Mouse (Mus musculus): ENCODE results near the gene Dip2c.

Dip2c gene

DNA sequence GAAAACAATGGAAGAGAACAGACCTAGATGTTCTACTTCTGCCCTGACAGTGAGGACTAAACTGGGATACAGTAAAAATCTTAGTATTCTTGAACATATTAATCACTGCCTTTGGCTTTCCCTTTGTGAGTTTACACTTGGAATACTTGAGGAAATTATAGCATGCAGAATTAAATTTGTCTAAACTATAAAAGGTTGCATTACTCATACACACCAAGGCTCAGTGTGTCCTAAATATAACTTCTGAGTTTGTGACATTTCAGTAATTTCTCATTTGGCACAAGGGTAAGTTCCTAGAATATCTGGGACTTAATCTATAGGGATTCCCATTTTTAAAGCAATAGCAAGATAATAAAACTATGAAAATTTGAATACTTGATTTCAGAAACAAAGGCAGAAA is 262.2 kb downstream of the Dip2c start:
- no peak for DNase-seq (ENCODE audit: low spot score)

GRCm38 (mm10) chr13:9547698-9548344 is 271.5 kb downstream of the Dip2c start:
- no peak for DNase-seq (ENCODE audit: low spot score)

DNA sequence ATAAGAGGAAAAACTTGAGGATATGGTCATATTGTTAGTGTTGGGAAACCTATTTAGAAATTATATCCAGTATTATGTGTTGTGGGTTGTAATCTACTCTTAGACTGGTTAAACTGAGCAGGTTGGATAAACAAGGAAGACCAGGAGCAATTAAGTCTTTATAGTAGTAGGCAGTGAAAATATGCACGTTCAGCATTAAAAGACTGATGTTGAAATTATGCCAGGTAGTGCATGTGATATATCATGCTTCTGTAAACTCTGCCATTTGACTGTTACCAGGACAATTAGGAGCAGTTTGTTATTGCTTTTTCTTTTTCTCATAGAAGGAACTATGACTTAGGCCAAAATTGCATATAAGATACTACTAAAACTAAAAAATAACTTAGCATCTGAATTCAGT is 285.8 kb downstream of the Dip2c start:
- DNase-seq (ENCODE audit: low spot score): no peak

DNA sequence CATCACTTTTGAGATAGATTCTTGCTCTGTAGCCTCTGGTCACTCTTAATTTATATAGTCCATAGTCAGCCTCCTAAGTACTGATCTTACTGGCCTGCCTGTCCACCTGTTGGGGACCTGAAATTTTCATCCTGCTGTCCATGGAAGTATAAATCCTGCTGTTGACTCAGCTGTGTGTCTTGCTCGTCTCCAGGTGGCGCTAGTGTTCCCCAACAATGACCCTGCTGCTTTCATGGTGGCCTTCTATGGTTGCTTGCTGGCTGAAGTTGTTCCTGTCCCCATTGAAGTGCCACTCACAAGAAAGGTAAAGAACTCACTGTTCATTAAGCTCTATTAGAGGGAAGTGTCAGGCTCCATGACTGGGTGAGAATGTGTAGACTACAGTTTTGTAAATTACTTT is 286.6 kb downstream of the Dip2c start:
- DNase-seq (ENCODE audit: low spot score): peak; percentile 66

- no peak for DNase-seq (ENCODE audit: low spot score)
Observed at GRCm38 (mm10) chr13:9568852-9569251, 292.5 kb downstream of the Dip2c start.

GRCm38 (mm10) chr13:9576686-9577085 is 300.4 kb downstream of the Dip2c start:
- DNase-seq (ENCODE audit: low spot score): no peak

DNA sequence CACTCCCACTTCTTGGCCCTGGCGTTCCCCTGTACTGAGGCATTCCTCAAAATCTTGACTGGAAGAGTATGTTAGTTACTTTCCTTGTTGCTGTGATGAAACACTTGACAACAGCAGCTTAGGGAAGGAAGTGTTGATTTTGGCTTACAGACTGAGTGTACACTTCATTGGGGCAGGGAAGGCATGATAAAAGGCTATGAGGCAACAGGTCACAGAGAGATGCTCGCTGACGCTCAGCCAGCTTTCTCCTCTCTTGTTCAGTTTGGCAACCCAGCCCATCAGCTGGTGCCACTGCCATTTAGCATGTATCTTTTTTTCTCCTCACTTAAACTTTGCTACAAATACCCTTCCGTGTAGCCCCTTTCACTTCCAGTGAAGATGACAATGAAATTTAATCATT is 302.1 kb downstream of the Dip2c start:
- DNase-seq (ENCODE audit: low spot score): peak; percentile 75

DNA sequence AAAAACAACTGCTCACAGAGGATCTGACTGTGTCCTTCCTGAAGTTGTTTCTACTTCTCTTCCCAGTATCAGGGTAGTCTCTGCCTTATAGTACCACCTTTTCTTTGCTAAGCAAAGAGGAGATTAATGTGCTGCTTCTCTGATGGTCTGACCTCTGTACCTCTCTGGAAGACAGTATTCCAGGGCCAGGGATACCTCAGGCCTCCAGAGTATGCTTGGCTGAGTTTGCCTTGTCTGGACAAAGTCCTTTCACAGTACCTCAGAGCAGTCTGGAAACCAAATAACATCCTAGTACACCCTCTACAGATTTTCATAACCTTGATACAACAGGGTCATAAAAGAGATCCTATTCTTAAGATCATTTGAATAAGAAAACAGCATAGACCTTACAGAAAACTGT is 305.5 kb downstream of the Dip2c start:
- no peak for DNase-seq (ENCODE audit: low spot score)

- DNase-seq (ENCODE audit: low spot score): no peak
Observed at GRCm38 (mm10) chr13:9583579-9583978, 307.3 kb downstream of the Dip2c start.

DNA sequence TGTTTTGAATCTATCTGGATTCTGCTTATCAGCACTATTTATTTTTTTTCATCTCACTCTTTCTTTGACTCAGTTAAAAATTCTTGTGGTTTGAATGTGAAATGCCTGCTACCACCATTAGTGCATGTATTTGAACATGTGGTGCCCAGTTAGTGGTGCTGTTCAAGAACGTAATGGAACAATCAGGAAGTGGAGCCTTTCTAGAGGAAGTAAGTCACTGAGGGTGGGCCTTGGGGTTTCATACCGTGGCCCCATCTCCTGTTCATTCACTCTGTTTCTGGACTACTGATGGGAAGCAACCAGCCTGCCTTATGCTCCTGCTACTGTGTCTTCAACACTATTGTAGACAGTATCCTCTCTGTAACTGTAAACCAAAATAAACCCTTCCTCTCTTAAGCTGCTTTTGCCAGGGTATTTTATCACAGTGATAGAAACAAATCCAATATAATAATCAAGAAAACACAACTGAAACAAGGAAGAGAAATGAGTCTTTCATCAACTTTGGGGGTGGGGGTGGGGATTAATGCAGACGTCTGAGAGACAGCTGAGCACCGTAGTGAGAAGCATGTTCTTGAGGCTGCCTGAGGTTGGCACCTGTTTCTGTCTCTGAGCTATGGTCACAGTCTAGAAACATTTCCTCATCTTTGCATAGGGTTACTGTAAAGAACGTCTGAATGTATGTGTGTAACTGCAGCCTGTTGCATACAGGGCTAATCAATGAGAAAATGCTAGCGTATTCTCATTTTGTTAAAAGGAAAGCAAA is 323.2 kb downstream of the Dip2c start:
- DNase-seq (ENCODE audit: low spot score): no peak

DNA sequence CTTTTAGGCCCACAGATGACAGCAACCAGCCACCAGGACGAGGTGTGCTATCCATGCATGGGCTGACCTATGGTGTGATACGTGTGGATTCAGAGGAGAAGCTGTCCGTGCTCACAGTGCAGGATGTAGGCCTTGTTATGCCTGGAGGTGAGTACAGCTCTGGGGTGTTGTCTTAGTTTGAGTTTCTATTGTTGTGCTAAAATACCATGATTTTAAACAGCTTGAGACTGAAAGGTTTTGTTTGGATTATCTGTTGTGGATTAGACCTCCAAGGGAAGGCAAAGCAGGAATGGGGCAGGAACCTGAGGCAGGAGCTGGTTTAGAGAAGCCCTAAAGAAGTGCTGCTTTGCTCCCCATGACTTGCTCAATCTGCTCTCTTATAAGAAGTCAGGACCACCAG is 325.0 kb downstream of the Dip2c start:
- DNase-seq (ENCODE audit: low spot score): no peak

DNA sequence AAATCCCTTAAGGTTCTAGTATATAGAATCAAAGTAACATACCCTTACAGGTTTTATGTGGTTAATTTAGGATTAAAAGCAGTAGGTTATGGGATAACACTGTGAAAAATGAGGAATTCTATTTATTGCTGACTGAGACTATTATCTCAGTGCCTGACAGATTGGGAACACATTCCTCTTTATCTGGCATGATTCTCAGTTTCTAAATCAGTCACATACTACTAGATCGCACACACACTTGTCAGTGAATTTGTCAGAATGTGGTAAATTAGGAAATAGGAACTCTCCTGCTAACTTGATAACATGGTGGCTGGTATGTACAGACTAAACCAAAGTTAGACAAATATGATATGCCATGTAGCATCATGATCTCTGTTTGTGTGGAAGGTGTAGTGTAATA is 334.9 kb downstream of the Dip2c start:
- no peak for DNase-seq (ENCODE audit: low spot score)

DNA sequence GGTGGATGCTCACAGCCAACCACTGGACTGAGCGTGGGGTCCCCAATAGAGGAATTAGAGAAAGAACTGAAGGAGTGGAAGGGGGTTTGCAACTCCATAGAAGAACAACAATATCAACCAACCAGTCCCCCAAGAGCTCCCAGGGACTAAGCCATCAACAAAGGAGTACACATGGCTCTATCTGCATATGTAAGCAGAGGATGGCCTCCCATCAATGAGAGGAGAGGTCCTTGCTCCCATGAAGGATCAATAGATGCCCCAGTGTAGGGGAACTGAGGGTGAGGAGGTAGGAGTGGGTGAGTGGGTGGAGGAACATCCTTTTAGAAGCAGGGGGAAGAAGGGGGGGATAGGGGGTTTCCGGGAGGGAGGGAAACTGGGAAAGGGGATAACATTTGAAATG is 356.4 kb downstream of the Dip2c start:
- DNase-seq (ENCODE audit: low spot score): no peak

- no peak for DNase-seq (ENCODE audit: low spot score)
Observed at GRCm38 (mm10) chr13:9635951-9636350, 359.6 kb downstream of the Dip2c start.

GRCm38 (mm10) chr13:9636505-9636904 is 360.2 kb downstream of the Dip2c start:
- peak; percentile 14 for DNase-seq (ENCODE audit: low spot score)

DNA sequence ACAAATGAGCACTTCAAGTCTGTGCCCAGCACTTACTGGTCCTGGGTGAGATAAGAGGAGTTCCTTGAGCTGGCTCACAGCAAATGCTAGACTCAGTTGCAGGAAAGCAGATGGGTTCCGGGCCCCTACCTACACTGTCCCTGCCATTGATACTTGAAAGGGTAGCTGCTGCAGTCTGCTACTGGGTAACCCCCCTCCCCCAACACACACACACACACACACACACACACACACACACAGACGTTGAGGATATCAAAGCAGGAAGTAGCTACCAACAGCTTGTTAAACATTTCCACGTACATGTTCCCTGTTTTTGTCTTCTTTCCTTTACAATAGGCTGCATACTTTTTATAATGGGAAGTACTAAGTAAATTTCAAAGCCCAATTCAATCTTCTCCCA is 361.6 kb downstream of the Dip2c start:
- DNase-seq (ENCODE audit: low spot score): no peak

- DNase-seq (ENCODE audit: low spot score): no peak
Observed at GRCm38 (mm10) chr13:9648716-9649115, 372.4 kb downstream of the Dip2c start.

- no peak for DNase-seq (ENCODE audit: low spot score)
Observed at GRCm38 (mm10) chr13:9649894-9650293, 373.6 kb downstream of the Dip2c start.

- no peak for DNase-seq (ENCODE audit: low spot score)
Observed at GRCm38 (mm10) chr13:9650580-9650979, 374.3 kb downstream of the Dip2c start.

GRCm38 (mm10) chr13:9653018-9653417 is 376.7 kb downstream of the Dip2c start:
- no peak for DNase-seq (ENCODE audit: low spot score)

- DNase-seq (ENCODE audit: low spot score): no peak
Observed at GRCm38 (mm10) chr13:9656613-9657012, 380.3 kb downstream of the Dip2c start.

- no peak for DNase-seq (ENCODE audit: low spot score)
Observed at GRCm38 (mm10) chr13:9660711-9661110, 384.4 kb downstream of the Dip2c start.

- no peak for DNase-seq (ENCODE audit: low spot score)
Observed at GRCm38 (mm10) chr13:9663593-9663992, 387.3 kb downstream of the Dip2c start.

DNA sequence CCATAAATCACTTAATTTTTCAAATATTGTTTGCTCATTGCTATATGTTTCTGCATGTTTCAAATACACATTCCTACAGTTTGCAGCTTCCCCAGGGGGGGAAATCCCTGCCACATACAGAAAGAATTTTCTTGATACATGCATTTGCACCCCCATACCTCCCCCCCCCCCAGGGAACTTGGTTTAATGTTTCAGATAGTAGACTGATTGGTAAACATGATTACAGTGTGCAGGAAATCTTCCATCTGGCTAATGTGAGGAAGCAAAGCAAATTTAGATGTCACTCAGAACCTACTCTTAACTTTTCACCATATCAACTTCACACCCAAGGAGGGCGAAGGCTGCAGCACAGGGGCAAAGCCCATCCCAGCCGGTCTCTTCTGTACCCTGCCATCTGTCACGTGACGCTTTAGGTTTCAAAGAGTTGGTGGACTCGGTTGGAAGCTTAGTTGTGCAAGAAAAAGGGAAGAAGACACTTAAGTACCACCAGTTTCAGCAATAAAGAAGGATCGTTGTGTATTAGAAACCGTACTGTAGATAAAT is 391.7 kb downstream of the Dip2c start:
- no peak for DNase-seq (ENCODE audit: low spot score)
